Mouse (Mus musculus): ENCODE data around the gene Gjb2. TPM values are rescaled to one million over a fixed set of nuclear protein-coding genes. Genes with fewer than 3 reads are reported as not detected.
"Not testable (repeated sequence)": the region's sequence is repeated elsewhere in the genome, so short reads cannot be mapped to it uniquely, and the experiment has no call there.

The Gjb2 gene
- polyA plus RNA-seq, 1 experiment from 2014 or later = 0.15 TPM

GRCm38 (mm10) chr14:57105111-57105510, 609 bp upstream of the Gjb2 start:
- no peak for ATAC-seq (ENCODE audit: extremely low read depth, insufficient number of reproducible peaks, low FRiP score, low TSS enrichment)
- Histone ChIP-seq H3K27me3 (replicated peaks) (peaks cover 88% of the 10 kb centered on the region), H3K36me3 (no peaks in the 10 kb centered on the region), H3K27ac (replicated peaks) (no peak overlapping the region), H3K4me3 (peak overlapping the region; percentile 71), H3K4me1 (peaks cover 17% of the 10 kb centered on the region), H3K9me3 (no peaks in the 10 kb centered on the region), H3K9ac (no peak overlapping the region), H3K4me2 (peak overlapping the region; percentile 98)
- WGBS = 10% methylated on average over 14 of the region's 14 CpGs

- H3K4me2 ChIP-seq = peak overlapping the region; percentile 98
- H3K27me3 ChIP-seq (replicated peaks) = peaks cover 84% of the 10 kb centered on the region
- peaks cover 17% of the 10 kb centered on the region for H3K4me1 ChIP-seq
- peak overlapping the region; percentile 76 for H3K9ac ChIP-seq
- H3K4me3 ChIP-seq = peak overlapping the region; percentile 71
- WGBS = 3% methylated on average over 22 of the region's 22 CpGs
- no peaks in the 10 kb centered on the region for H3K36me3 ChIP-seq
- no peaks in the 10 kb centered on the region for H3K9me3 ChIP-seq
- no peak overlapping the region for H3K27ac ChIP-seq (replicated peaks)
- no peak for ATAC-seq (ENCODE audit: extremely low read depth, insufficient number of reproducible peaks, low FRiP score, low TSS enrichment)
These were observed 794 bp downstream of the Gjb2 start for GRCm38 (mm10) chr14:57103711-57104105.

- Histone ChIP-seq H3K36me3 (no peaks in the 10 kb centered on the region), H3K27ac (replicated peaks) (no peak overlapping the region), H3K27me3 (replicated peaks) (peaks cover 81% of the 10 kb centered on the region), H3K4me2 (peak overlapping the region; percentile 98), H3K4me3 (peak overlapping the region; percentile 71; the same call in 1 of the 2 replicates), H3K9me3 (no peaks in the 10 kb centered on the region), H3K9ac (no peak overlapping the region), H3K4me1 (peaks cover 17% of the 10 kb centered on the region)
- ATAC-seq (ENCODE audit: extremely low read depth, insufficient number of reproducible peaks, low FRiP score, low TSS enrichment) = no peak
- WGBS = 56% methylated on average over 6 of the region's 6 CpGs
These were observed 1.4 kb downstream of the Gjb2 start for GRCm38 (mm10) chr14:57103121-57103520.

- no peaks in the 10 kb centered on the region for H3K36me3 ChIP-seq
- H3K9me3 ChIP-seq = no peaks in the 10 kb centered on the region
- peaks cover 17% of the 10 kb centered on the region for H3K4me1 ChIP-seq
- 85% methylated on average over 7 of the region's 7 CpGs for WGBS
- H3K4me2 ChIP-seq = no peak overlapping the region
- H3K9ac ChIP-seq = no peak overlapping the region
- H3K27me3 ChIP-seq (replicated peaks) = peaks cover 66% of the 10 kb centered on the region
- H3K27ac ChIP-seq (replicated peaks) = no peak overlapping the region
- H3K4me3 ChIP-seq = no peak overlapping the region
- ATAC-seq (ENCODE audit: extremely low read depth, insufficient number of reproducible peaks, low FRiP score, low TSS enrichment) = no peak
These were observed 2.9 kb downstream of the Gjb2 start for GRCm38 (mm10) chr14:57101623-57102022.

GRCm38 (mm10) chr14:57095855-57096254, 8.6 kb downstream of the Gjb2 start:
- Histone ChIP-seq H3K27ac (replicated peaks) (no peak overlapping the region), H3K36me3 (no peaks in the 10 kb centered on the region), H3K4me3 (no peak overlapping the region), H3K9me3 (no peaks in the 10 kb centered on the region), H3K27me3 (replicated peaks) (peaks cover 19% of the 10 kb centered on the region), H3K4me2 (no peak overlapping the region), H3K9ac (no peak overlapping the region), H3K4me1 (no peaks in the 10 kb centered on the region)
- WGBS = 43% methylated on average over 4 of the region's 4 CpGs
- no peak for ATAC-seq (ENCODE audit: extremely low read depth, insufficient number of reproducible peaks, low FRiP score, low TSS enrichment)

GRCm38 (mm10) chr14:57093029-57093428, 11.5 kb downstream of the Gjb2 start:
- Histone ChIP-seq H3K9me3 (no peaks in the 10 kb centered on the region), H3K27me3 (replicated peaks) (peaks cover 8% of the 10 kb centered on the region), H3K4me3 (no peak overlapping the region), H3K4me1 (no peaks in the 10 kb centered on the region), H3K9ac (no peak overlapping the region), H3K36me3 (no peaks in the 10 kb centered on the region), H3K4me2 (no peak overlapping the region), H3K27ac (replicated peaks) (no peak overlapping the region)
- WGBS = 9% methylated on average over 8 of the region's 8 CpGs
- ATAC-seq (ENCODE audit: extremely low read depth, insufficient number of reproducible peaks, low FRiP score, low TSS enrichment) = no peak

GRCm38 (mm10) chr14:57090001-57090400, 14.5 kb downstream of the Gjb2 start:
- Histone ChIP-seq H3K9me3 (no peaks in the 10 kb centered on the region), H3K9ac (no peak overlapping the region), H3K36me3 (no peaks in the 10 kb centered on the region), H3K4me3 (no peak overlapping the region), H3K4me2 (no peak overlapping the region), H3K27ac (replicated peaks) (no peak overlapping the region), H3K27me3 (replicated peaks) (0 out of 2 replicates have a peak, but pooled peaks cover 9% of the 10 kb centered on the region), H3K4me1 (peaks cover 7% of the 10 kb centered on the region; the same call in 1 of the 2 replicates)
- WGBS = 49% methylated on average over 2 of the region's 2 CpGs
- ATAC-seq (ENCODE audit: extremely low read depth, insufficient number of reproducible peaks, low FRiP score, low TSS enrichment) = no peak

- H3K9me3 ChIP-seq = no peaks in the 10 kb centered on the region
- no peak for ATAC-seq (ENCODE audit: extremely low read depth, insufficient number of reproducible peaks, low FRiP score, low TSS enrichment)
- 73% methylated on average over 7 of the region's 7 CpGs for WGBS
- H3K27me3 ChIP-seq (replicated peaks) = 0 out of 2 replicates have a peak, but pooled peaks cover 9% of the 10 kb centered on the region
- H3K36me3 ChIP-seq = no peaks in the 10 kb centered on the region
- H3K27ac ChIP-seq (replicated peaks) = no peak overlapping the region
- H3K9ac ChIP-seq = no peak overlapping the region
- peaks cover 16% of the 10 kb centered on the region for H3K4me1 ChIP-seq
- no peak overlapping the region for H3K4me3 ChIP-seq
- no peak overlapping the region for H3K4me2 ChIP-seq
These were observed 15.4 kb downstream of the Gjb2 start for GRCm38 (mm10) chr14:57089107-57089506.

GRCm38 (mm10) chr14:57084180-57084668, 20.3 kb downstream of the Gjb2 start:
- Histone ChIP-seq H3K9ac (peak overlapping the region; percentile 33; the same call in 1 of the 2 replicates), H3K4me1 (peaks cover 24% of the 10 kb centered on the region), H3K27me3 (replicated peaks) (0 out of 2 replicates have a peak, but pooled peaks cover 6% of the 10 kb centered on the region), H3K27ac (replicated peaks) (peak overlapping the region; percentile 58), H3K36me3 (no peaks in the 10 kb centered on the region), H3K9me3 (no peaks in the 10 kb centered on the region), H3K4me3 (no peak overlapping the region), H3K4me2 (peak overlapping the region; percentile 34)
- no peak for ATAC-seq (ENCODE audit: extremely low read depth, insufficient number of reproducible peaks, low FRiP score, low TSS enrichment)
- 36% methylated on average over 11 of the region's 11 CpGs for WGBS

- Histone ChIP-seq H3K4me3 (no peak overlapping the region), H3K9ac (no peak overlapping the region), H3K4me2 (no peak overlapping the region), H3K4me1 (peaks cover 24% of the 10 kb centered on the region), H3K27me3 (replicated peaks) (0 out of 2 replicates have a peak, but pooled peaks cover 6% of the 10 kb centered on the region), H3K36me3 (no peaks in the 10 kb centered on the region), H3K27ac (replicated peaks) (no peak overlapping the region), H3K9me3 (no peaks in the 10 kb centered on the region)
- no peak for ATAC-seq (ENCODE audit: extremely low read depth, insufficient number of reproducible peaks, low FRiP score, low TSS enrichment)
- WGBS = 85% methylated on average over 1 of the region's 1 CpGs
These were observed 21.6 kb downstream of the Gjb2 start for GRCm38 (mm10) chr14:57082863-57083262.

GRCm38 (mm10) chr14:57075537-57075936, 29.0 kb downstream of the Gjb2 start:
- WGBS = 72% methylated on average over 6 of the region's 6 CpGs
- no peak overlapping the region for H3K27ac ChIP-seq (replicated peaks)
- ATAC-seq (ENCODE audit: extremely low read depth, insufficient number of reproducible peaks, low FRiP score, low TSS enrichment) = no peak

GRCm38 (mm10) chr14:57069906-57070305, 34.6 kb downstream of the Gjb2 start:
- H3K4me3 ChIP-seq; H3K36me3 ChIP-seq; H3K9me3 ChIP-seq; H3K9ac ChIP-seq; H3K27ac ChIP-seq (replicated peaks); H3K4me2 ChIP-seq; H3K27me3 ChIP-seq (replicated peaks); H3K4me1 ChIP-seq; ATAC-seq (ENCODE audit: extremely low read depth, insufficient number of reproducible peaks, low FRiP score, low TSS enrichment): not testable (repeated sequence)
- 0% methylated on average over 2 of the region's 2 CpGs for WGBS

More at GRCm38 (mm10) chr14:57075537-57075936, 29.0 kb downstream of the Gjb2 start:
- Histone ChIP-seq H3K36me3 (no peaks in the 10 kb centered on the region), H3K9me3 (no peaks in the 10 kb centered on the region), H3K27me3 (replicated peaks) (no peaks in the 10 kb centered on the region), H3K4me2 (no peak overlapping the region), H3K9ac (no peak overlapping the region), H3K4me3 (no peak overlapping the region), H3K4me1 (no peaks in the 10 kb centered on the region)

Measured in heart, embryonic 13.5 days (tissue).